Mouse (Mus musculus) thymus, adult 2 months (tissue): Measurements from ENCODE around the gene Btbd2.

ENCODE experiments used
- CTCF ChIP-seq: fragments of 200-500 bp; IDR thresholded peaks from 2 replicates; pipeline ENCODE4 v1.5.1; 2012; ENCODE audit warnings: mild to moderate bottlenecking, control low read depth, low read length, moderate library complexity, borderline replicate concordance; ENCODE audit not compliant: control insufficient read depth, poor library complexity, insufficient read depth; ENCODE audit errors: extremely low read depth
- POLR2A ChIP-seq: fragments of 200-500 bp; IDR thresholded peaks from 2 replicates; pipeline ENCODE4 v1.6.1; 2012; ENCODE audit warnings: mild to moderate bottlenecking, low read length, control low read depth, moderate library complexity; ENCODE audit not compliant: control insufficient read depth, poor library complexity, insufficient read depth; ENCODE audit errors: extremely low read depth

- TF ChIP-seq CTCF, result no peak
- no peak for TF ChIP-seq POLR2A
Measured at GRCm38 (mm10) chr10:80619465-80620244, 37.2 kb downstream of the Btbd2 start.
